Mouse (Mus musculus) midbrain, embryonic 11.5 days (tissue): ENCODE data around the gene Clec3b. TPM values are rescaled to one million over a fixed set of nuclear protein-coding genes. Genes with fewer than 3 reads are reported as not detected.
A peak's percentile ranks its signal among the peaks of the same experiment; 100 is the strongest.

Experiments
- ATAC-seq: fragments of 200-750 bp; cut with Nextera tagmentation; 2 replicates; pipeline ENCODE4 v1.8.0; 2017; ENCODE audit warnings: moderate TSS enrichment, moderate library complexity; ENCODE audit not compliant: low FRiP score
- DNase-seq: peaks from one replicate; pipeline ENCODE4 v3.0.0; 2015; ENCODE audit warnings: low spot score; ENCODE audit errors: missing footprints
- H3K27ac ChIP-seq: fragments of 300-500 bp; sonication (generic); 2 replicates; pipeline ENCODE4 v1.5.1; 2014; ENCODE audit warnings: low read depth, low read length
- H3K27me3 ChIP-seq: fragments of 300-500 bp; sonication (generic); 2 replicates; pipeline ENCODE4 v1.6.1; 2014; ENCODE audit warnings: mild to moderate bottlenecking, low read length, moderate library complexity, mixed read lengths; ENCODE audit not compliant: control insufficient read depth, insufficient read depth
- H3K36me3 ChIP-seq: fragments of 300-500 bp; sonication (generic); 2 replicates; pipeline ENCODE4 v1.6.1; 2014; ENCODE audit warnings: mild to moderate bottlenecking, low read length, moderate library complexity, mixed read lengths; ENCODE audit not compliant: control insufficient read depth, insufficient read depth
- H3K4me1 ChIP-seq: fragments of 300-500 bp; sonication (generic); 2 replicates; pipeline ENCODE4 v1.6.1; 2014; ENCODE audit warnings: low read length; ENCODE audit not compliant: control insufficient read depth, insufficient read depth
- H3K4me2 ChIP-seq: fragments of 300-500 bp; sonication (generic); 2 replicates; pipeline ENCODE4 v1.6.1; 2014; ENCODE audit warnings: mild to moderate bottlenecking, moderate library complexity
- H3K4me3 ChIP-seq: fragments of 300-500 bp; sonication (generic); 2 replicates; pipeline ENCODE4 v1.5.1; 2014; ENCODE audit warnings: low read depth, low read length
- H3K9ac ChIP-seq: fragments of 300-500 bp; sonication (generic); 2 replicates; pipeline ENCODE4 v1.6.1; 2014; ENCODE audit warnings: low read length
- H3K9me3 ChIP-seq: fragments of 300-500 bp; sonication (generic); 2 replicates; pipeline ENCODE4 v1.6.1; 2016; ENCODE audit warnings: low read length; ENCODE audit not compliant: control insufficient read depth
- WGBS: fragments of 180-500 bp; shearing (Covaris S2); extraction: QIAGEN DNeasy Blood & Tissue Kit; methylation state at CpG from one replicate; pipeline ENCODE4 v1.1.7; 2014; 5-methylcytosine and 5-hydroxymethylcytosine counted together
- polyA plus RNA-seq: library from polyadenylated mRNA; unstranded; fragments of >200 nt; fragmentation: Nextera tagmentation; extraction: Ambion mirVana; gene quantifications from 2 replicates; pipeline ENCODE4 v1.2.1, GENCODE M21; 2014

Clec3b gene
- polyA plus RNA-seq, 1 experiment from 2014 or later, result not detected

DNA sequence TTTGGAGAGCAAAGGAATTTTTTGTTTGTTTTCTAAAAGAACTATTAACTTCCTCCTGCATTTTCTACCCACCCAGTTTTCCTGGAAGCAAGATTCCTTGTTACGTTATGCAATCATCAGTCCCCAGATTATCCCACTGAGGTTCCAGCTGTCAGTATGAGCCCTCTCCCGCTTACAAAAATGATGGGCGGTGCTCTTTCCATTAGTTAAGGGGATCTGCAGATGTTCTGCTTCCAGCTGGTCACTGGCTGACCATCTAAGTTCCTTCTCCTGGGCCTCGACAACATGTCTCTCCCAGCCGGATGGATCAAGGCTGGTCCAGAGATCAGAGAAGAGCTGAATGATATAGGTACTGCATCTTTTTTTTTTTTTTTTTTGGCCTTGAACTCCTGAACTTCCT, 2.3 kb upstream of the Clec3b start:
- Histone ChIP-seq H3K27me3 (no peaks in the 10 kb centered on the region), H3K4me1 (no peaks in the 10 kb centered on the region), H3K9ac (no peak overlapping the region), H3K27ac (no peak overlapping the region), H3K9me3 (no peaks in the 10 kb centered on the region), H3K4me3 (no peak overlapping the region), H3K36me3 (no peaks in the 10 kb centered on the region), H3K4me2 (no peak overlapping the region)
- WGBS, result 79% methylated on average over 5 of the region's 5 CpGs
- ATAC-seq (no peak), DNase-seq (no peak)

DNA sequence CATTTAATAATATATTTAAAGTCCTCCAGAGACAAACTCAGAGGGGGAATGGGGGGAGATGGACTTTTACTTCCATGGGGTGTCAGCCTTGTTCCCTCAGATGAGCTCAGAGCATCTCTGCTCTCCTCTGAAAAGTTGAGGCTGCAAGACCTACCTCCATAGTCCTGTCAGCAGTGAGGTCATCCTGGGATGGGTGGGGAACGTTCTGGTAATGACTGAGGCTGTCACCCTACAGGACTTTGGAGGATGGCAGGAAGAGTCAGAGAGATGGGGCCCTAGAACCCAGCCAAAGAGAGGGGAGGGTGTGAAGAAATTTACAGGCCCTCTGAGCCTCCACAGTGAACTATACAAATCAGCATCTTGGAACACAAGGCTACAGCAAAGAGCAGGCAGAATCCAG, 815 bp downstream of the Clec3b start:
- Histone ChIP-seq H3K27ac (no peak overlapping the region), H3K4me1 (no peaks in the 10 kb centered on the region), H3K9ac (no peak overlapping the region), H3K4me2 (no peak overlapping the region), H3K9me3 (no peaks in the 10 kb centered on the region), H3K36me3 (no peaks in the 10 kb centered on the region), H3K4me3 (no peak overlapping the region), H3K27me3 (no peaks in the 10 kb centered on the region)
- ATAC-seq, result no peak
- WGBS, result 58% methylated on average over 1 of the region's 1 CpGs
- DNase-seq, result no peak

DNA sequence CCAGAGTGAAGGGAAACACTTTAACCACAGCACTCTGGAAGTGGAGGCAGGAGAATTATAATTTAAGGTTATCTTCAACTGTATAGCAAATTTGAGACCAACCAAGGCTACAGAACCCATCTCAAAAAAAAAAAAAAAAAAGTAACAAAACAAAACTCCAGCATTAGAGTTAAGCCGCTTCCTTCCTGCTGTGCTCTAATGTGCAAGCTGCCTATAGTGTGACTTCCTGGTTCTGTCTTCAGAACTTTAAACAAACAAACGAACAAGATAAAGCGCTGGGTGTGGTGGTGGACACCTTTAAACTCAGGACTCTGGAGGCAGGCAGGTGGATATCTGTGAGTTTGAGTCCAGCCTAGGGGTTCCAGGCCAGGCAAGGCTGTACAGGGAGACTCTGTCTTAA, 1.3 kb downstream of the Clec3b start:
- no peak overlapping the region for H3K4me2 ChIP-seq
- H3K4me3 ChIP-seq, result no peak overlapping the region
- WGBS, result 80% methylated on average over 3 of the region's 3 CpGs
- no peak overlapping the region for H3K9ac ChIP-seq
- H3K9me3 ChIP-seq, result no peaks in the 10 kb centered on the region
- no peak for ATAC-seq
- H3K27ac ChIP-seq, result no peak overlapping the region
- no peak for DNase-seq
- no peaks in the 10 kb centered on the region for H3K27me3 ChIP-seq
- H3K4me1 ChIP-seq, result no peaks in the 10 kb centered on the region
- no peaks in the 10 kb centered on the region for H3K36me3 ChIP-seq

DNA sequence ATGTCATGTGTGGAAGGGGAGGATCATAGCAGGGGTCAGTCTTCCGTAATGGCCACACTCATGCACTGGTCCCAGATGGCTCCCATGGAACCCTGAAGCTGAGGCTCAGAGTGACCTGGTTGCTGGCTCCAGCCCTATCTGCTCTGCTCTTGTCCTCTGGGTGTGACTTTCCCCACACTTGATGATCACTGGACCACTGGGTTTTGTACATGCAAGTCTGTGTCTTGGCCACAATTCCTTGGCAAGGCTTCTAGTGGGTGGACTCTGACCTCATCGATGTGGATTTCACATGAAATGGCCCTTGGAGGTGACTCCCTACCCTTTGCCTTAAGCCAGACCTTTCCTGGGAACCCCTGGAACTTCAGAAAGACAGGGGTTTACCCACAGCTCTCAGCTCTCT, 2.4 kb downstream of the Clec3b start:
- Histone ChIP-seq H3K4me3 (no peak overlapping the region), H3K27ac (no peak overlapping the region), H3K9ac (no peak overlapping the region), H3K36me3 (no peaks in the 10 kb centered on the region), H3K9me3 (no peaks in the 10 kb centered on the region), H3K4me1 (no peaks in the 10 kb centered on the region), H3K27me3 (no peaks in the 10 kb centered on the region), H3K4me2 (no peak overlapping the region)
- ATAC-seq (no peak), DNase-seq (no peak)
- WGBS, result 84% methylated on average over 2 of the region's 2 CpGs

DNA sequence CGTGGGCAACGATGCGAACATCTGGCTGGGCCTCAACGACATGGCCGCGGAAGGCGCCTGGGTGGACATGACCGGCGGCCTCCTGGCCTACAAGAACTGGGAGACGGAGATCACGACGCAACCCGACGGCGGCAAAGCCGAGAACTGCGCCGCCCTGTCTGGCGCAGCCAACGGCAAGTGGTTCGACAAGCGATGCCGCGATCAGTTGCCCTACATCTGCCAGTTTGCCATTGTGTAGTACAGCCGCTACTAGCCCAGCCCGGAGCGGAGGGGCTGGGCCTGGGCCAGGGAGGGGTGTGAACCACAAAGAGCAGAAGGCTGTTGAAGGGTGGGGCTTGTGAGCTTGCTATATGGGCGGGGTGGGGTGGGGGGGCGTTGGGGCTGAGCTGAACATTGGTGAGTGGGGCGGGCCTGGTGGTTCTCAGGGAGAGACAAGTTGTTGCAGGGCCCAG, 6.2 kb downstream of the Clec3b start:
- H3K4me3 ChIP-seq, result no peak overlapping the region
- WGBS, result 25% methylated on average over 30 of the region's 30 CpGs
- ATAC-seq (0 out of 2 replicates have a peak, but pooled peaks have one; percentile 54), DNase-seq (no peak)
- H3K27ac ChIP-seq, result no peak overlapping the region
- no peak overlapping the region for H3K4me2 ChIP-seq
- H3K36me3 ChIP-seq, result no peaks in the 10 kb centered on the region
- H3K27me3 ChIP-seq, result no peaks in the 10 kb centered on the region
- H3K9me3 ChIP-seq, result no peaks in the 10 kb centered on the region
- no peak overlapping the region for H3K9ac ChIP-seq
- no peaks in the 10 kb centered on the region for H3K4me1 ChIP-seq

DNA sequence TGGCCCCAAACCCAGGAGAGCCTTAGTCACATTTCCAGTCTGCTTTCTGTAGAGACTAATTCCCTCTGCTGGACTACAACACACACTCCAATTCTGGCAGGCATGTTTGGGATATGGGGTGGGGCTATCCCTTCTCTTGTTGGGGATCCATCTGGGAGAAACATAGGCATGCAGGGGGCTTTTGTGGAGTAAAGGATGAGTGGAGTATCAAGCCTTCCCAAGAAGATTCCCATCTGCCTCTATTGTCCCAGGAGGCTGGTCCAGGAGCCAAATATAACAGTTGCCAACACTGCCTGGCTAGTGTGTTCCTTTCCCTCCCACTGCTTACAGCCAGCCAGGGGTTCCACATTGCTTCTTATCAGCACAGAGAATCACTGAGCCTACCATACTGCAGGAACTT, 7.0 kb downstream of the Clec3b start:
- Histone ChIP-seq H3K27me3 (no peaks in the 10 kb centered on the region), H3K4me2 (no peak overlapping the region), H3K4me3 (no peak overlapping the region), H3K4me1 (no peaks in the 10 kb centered on the region), H3K9ac (no peak overlapping the region), H3K9me3 (no peaks in the 10 kb centered on the region), H3K36me3 (no peaks in the 10 kb centered on the region), H3K27ac (no peak overlapping the region)
- no peak for ATAC-seq
- no peak for DNase-seq

DNA sequence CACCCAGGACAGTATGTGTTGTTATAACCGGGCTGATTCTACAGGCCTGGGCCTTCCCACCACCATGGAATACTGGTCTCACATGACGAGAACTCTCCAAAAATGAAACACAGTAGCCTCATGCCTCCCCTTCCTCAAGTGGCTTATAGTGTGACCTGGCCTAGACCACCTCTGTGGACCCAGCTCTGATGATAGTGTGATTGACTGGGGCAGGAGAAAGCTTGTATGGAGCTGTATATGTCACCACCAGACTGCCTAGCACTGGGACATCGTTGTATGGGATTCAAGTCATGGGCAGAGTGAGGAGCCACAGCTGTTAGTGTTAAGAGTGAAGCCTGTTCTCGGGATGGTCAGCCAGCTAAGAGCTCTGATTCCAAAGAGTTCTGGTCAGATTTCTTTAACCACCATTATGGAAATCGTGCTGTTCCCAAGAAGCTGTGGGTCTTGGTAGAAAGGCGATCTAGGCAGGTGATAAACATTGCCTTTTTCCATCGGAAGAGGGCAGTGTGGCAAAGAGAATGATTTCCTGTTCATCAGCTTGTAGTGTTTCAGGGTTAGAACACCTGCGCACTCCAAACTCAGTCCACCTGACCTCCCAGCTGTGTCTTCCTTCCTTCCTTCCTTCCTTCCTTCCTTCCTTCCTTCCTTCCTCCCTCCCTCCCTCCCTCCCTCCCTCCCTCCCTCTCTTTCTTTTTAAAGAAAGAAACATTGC, 7.5 kb downstream of the Clec3b start:
- Histone ChIP-seq H3K27me3 (no peaks in the 10 kb centered on the region), H3K36me3 (no peaks in the 10 kb centered on the region), H3K9me3 (no peaks in the 10 kb centered on the region), H3K4me1 (no peaks in the 10 kb centered on the region), H3K4me2 (no peak overlapping the region), H3K27ac (no peak overlapping the region), H3K4me3 (no peak overlapping the region), H3K9ac (no peak overlapping the region)
- WGBS, result 64% methylated on average over 8 of the region's 8 CpGs
- DNase-seq, result no peak
- ATAC-seq, result no peak

DNA sequence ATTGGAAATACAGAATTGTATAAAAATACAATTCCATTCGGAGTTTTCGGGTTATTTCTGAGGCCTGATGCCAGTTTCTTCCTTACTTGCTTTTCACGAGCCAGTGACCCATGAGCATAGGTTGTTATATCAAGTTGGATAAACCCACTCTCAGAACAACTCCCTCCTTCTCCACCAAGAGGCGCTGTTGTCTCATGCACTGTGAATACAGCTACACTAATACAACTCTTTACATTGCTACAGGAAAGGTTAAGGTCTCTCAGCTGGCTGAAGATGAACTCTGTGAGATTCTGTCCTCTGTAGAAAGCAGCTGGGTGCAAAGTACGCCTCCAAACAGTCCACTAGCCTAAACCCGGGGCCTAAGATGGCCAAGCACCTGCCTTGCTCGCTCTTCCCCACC, 8.6 kb downstream of the Clec3b start:
- DNase-seq, result peak; percentile 94
- Histone ChIP-seq H3K9ac (no peak overlapping the region), H3K27me3 (no peaks in the 10 kb centered on the region), H3K4me3 (no peak overlapping the region), H3K36me3 (no peaks in the 10 kb centered on the region), H3K9me3 (no peaks in the 10 kb centered on the region), H3K4me2 (no peak overlapping the region), H3K27ac (no peak overlapping the region), H3K4me1 (no peaks in the 10 kb centered on the region)
- 62% methylated on average over 7 of the region's 7 CpGs for WGBS
- ATAC-seq, result no peak

DNA sequence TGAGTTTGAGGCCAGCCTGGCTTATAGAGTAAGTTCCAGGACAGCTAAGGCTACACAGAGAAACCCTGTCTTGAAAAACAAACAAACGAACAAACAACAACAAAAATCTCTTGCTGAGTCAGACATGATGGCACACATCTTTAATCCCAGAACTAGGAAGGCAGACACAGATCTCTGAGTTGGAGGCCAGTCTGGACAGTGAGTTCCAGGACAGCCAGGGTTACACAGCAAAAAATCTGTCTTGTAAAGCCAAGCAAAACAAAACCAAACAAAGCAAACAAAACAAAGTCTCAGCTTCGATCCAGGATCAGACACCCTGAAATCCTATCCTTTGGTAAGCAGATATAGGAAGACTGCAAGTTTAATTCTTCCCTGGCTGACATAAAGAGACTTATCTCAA, 11.0 kb downstream of the Clec3b start:
- 73% methylated on average over 2 of the region's 2 CpGs for WGBS
- no peak for ATAC-seq

More for the DNA sequence above, 11.0 kb downstream of the Clec3b start:
- H3K27me3 ChIP-seq, result no peaks in the 10 kb centered on the region
- H3K4me1 ChIP-seq, result no peaks in the 10 kb centered on the region
- DNase-seq, result no peak
- no peak overlapping the region for H3K9ac ChIP-seq
- H3K4me2 ChIP-seq, result no peak overlapping the region
- no peak overlapping the region for H3K4me3 ChIP-seq
- H3K9me3 ChIP-seq, result no peaks in the 10 kb centered on the region
- no peaks in the 10 kb centered on the region for H3K36me3 ChIP-seq
- no peak overlapping the region for H3K27ac ChIP-seq
